Mouse (Mus musculus) megakaryocyte, embryonic 14.5 days (primary cell): ENCODE measurements around the gene Lypd6b.

Source experiments
- FLI1 ChIP-seq: IDR thresholded peaks from 2 replicates; pipeline ENCODE4 v1.6.1; 2012; ENCODE audit warnings: low read length, inconsistent platforms, mixed read lengths
- GATA1 ChIP-seq: IDR thresholded peaks from 3 replicates; pipeline ENCODE4 v1.6.1; 2012; ENCODE audit warnings: mixed read lengths, low read length, inconsistent platforms, borderline replicate concordance

DNA sequence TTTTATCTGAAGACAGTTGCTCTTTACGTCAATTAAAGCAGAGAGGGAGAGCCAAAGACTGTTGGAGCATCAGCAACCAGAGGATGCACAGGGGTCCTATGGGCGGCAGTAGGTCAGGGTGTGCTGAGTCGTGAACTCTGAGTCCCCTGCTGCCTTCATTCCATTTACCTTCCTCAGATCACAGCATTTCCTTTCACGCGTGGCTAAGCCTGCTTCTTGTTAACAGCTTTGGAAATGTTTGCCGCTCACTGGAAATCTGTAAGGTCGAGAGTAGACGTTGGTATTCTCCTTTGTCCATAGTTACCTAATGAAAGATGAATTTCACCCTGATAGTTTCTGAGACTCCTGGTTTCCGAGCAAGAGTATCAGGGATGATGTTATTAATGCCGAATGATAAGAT lies 191.1 kb downstream of the Lypd6b start:
- no peak for TF ChIP-seq GATA1
- TF ChIP-seq FLI1: no peak
